In the genomic region with DNA sequence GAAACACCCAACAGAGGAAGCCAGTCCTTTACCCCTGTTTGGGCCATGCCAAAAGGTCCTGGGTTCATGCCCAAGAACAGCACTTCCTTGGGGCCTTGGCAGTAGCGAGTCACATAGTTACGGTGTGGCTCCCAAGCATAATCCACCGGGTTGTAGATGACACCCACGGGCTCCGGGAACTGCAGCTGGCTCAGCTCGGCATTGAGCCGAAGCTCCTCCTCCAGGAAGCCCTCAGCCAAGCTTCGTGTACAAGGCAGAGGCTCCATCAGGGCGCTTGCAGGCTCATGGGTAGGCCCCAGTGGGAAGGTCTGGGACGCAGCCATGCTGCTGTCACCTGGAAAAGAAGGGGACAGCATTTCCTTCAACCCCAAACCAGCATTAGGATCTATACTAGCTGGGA, we compare ENCODE assay signal across 19 mouse cellular contexts. TPM values are rescaled to one million over a fixed set of nuclear protein-coding genes. Genes with fewer than 3 reads are reported as not detected.
DNase-seq lines count a peak whose midpoint lies in the region.
"Had no signal": no experiment of that assay in that cellular context is flagged by ENCODE, and none has a peak within 500 bp of the region (broad histone marks: within the 10 kb centered on the region; RNA-seq: fewer than 3 reads in every experiment).

No protein-coding gene starts in this region.

- peak; percentile 50 for DNase-seq in gastrocnemius, postnatal 14 days
- no peak for DNase-seq in gastrocnemius, postnatal 36 days
- DNase-seq in left cerebral cortex, adult 18-20 months (ENCODE audit: low spot score in 2 of 2), result peak; percentile 46 to 57
- DNase-seq in left cerebral cortex, postnatal 10 days (ENCODE audit: extremely low spot score in 1 of 2, low spot score in 2 of 2), result no peak
- peak; percentile 81 for DNase-seq in brain, adult 2 months (ENCODE audit: low read depth, low spot score)
- peak; percentile 64 for DNase-seq in layer of hippocampus, adult 9-11 months
- DNase-seq in c-Kit-positive CD71-positive TER-119-positive erythroid progenitor cells, embryonic 14.5 days (ENCODE audit: low spot score), result no peak
- DNase-seq: adrenal gland, postnatal 14 days; cerebellum, adult 18-20 months; cerebellum, postnatal 14 days; forebrain, postnatal 0 days; heart, adult 18-20 months; heart, postnatal 36 days; kidney, adult 8-10 months; kidney, postnatal 4 days; liver, embryonic 13.5 days; lung, adult 18-20 months; lung, postnatal 4 days; spleen, adult 18-20 months had no signal

- intact Hi-C loops in gastrocnemius, postnatal 14 days (cut with DNase I; ENCODE audit: low total_unique reads), result no loop called here
- intact Hi-C loops in gastrocnemius, postnatal 36 days (cut with DNase I), result no loop called here
- intact Hi-C loops in left cerebral cortex, postnatal 10 days (cut with DNase I), result no loop called here

RNA-seq across cellular contexts. Expression of a gene that starts 9.3 kb away (rescaled TPM):
- total RNA-seq in gastrocnemius, postnatal 14 days (2021), result 10 to 100 TPM; 10.6 to 11.6 TPM
- 10 to 100 TPM in 1 of 2 experiments, 1 to 10 TPM in 1; 9.9 to 11.3 TPM for total RNA-seq in gastrocnemius, postnatal 36 days (2021)
- 10 to 100 TPM; 21.8 to 22.6 TPM for total RNA-seq in left cerebral cortex, adult 18-20 months (2021)
- 10 to 100 TPM; 17.5 to 18.2 TPM for total RNA-seq in left cerebral cortex, postnatal 10 days (2021)

Comparison
In these comparisons a context has a peak if more than half of its experiments do, and no peak if none do; other contexts are left out.
1. DNase-seq: peak in gastrocnemius, postnatal 14 days (single experiment), left cerebral cortex, adult 18-20 months (2 of 2), brain, adult 2 months (single experiment) and layer of hippocampus, adult 9-11 months (single experiment); none in gastrocnemius, postnatal 36 days (0 of 2), left cerebral cortex, postnatal 10 days (0 of 2) and c-Kit-positive CD71-positive TER-119-positive erythroid progenitor cells, embryonic 14.5 days (single experiment).